Mouse (Mus musculus): ENCODE data around the gene Actl6a.
A peak's percentile ranks its signal among the peaks of the same experiment; 100 is the strongest.
"Not testable (repeated sequence)": the region's sequence is repeated elsewhere in the genome, so short reads cannot be mapped to it uniquely, and the experiment has no call there.

The Actl6a gene

DNA sequence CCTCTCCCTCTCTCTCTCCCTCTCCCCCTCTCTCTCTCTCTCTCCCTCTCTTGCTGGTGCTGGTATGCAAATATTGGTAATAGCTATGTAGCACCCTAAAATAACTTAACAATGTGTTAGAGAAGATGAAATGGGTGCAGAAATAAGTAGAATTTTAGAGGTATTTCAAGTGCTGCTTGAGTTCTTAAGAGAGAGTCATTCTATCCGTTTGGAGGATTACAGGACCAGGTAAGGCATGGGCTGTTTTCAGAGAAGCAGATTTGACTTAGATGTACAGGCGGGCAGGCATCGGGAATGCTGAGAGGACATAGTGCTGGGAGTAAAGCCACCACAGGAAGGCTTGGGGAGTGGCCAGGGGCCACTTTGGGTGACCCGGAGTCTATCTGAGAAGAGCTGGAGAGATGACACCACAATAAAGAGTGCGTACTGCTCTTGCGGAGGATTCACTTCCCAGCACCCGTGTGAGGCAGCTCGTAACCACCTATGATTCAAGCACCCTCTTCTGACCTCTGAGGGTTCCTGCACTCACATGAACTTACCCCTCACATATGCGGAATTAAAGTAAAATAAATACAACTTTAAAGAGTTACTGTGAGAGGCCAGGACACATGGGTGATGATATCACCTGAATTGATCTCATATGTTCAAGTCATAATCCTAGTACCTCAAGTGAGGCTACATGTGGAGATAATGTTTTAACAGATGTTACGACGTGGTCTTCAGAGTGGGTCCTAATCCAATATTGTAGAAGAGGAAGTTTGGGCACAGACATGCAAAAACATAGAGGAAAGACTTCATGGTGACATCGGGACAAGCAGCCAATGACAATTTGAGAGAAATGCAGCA lies 11.1 kb upstream of the Actl6a start:
- DNase-seq (ENCODE audit: low read depth) = no peak

DNA sequence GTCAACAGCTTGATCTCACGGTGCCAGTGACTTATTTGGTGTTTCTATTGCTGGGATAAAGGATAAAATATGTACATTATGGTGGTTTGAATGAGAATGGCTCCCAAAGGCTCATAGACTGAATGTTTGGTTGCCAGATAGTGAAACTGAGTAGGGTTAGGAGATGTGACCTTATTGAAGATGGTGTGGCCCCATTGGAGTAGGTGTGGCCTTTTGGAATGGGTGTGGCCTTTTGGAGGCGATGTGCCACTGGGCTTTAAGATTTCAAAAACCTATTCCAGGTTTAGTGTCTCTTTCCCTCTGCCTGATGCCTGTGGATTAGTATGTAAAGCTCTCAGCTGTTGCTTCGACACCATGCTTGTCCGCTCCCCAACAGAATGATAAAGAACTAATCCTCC lies 10.5 kb upstream of the Actl6a start:
- no peak for DNase-seq (ENCODE audit: low read depth)

DNA sequence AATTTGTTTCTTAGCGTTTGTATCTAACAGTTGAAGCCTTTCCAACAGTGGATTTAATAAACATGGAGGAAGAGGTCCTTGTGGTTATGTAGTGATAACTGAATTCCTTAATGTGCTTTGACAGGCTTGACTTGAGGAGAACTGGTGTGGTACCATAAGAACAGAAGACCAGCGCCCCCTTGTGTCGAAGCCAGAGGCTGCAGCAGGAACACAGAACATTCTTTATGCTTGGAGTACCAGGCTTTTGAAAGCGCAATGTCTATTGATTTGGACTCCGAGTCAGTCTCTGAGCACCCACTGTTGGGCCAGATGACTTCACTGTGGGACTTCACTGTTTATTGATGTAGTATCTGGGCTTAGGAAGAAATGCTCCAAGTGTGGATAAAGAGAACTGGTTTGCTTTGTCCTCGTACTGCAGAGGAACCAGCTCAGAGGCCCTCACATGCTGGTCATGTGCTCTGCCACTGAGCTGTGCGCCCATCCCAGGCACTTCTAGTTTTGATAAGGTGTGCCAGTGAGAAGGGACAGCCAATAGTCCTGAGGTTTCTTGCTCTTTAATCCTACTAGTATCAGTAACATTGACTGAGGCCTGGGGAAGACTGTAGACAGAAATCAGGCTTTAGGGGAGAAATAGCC lies 7.8 kb upstream of the Actl6a start:
- DNase-seq (ENCODE audit: low read depth) = peak; percentile 87

DNA sequence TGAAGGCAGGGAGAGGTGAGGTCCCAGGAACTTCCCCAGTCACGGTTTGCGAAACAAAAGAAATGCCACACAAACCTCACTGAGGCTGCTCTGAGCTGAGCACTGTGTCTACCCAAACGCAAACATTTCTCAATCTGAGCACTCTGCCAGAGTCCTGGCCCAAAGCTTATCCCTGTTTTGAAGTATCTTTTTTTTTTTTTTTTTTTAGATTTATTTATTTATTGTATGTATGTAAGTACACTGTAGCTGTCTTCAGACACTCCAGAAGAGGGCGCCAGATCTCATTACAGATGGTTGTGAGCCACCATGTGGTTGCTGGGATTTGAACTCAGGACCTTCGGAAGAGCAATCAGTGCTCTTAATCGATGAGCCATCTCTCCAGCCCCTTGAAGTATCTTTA lies 2.1 kb upstream of the Actl6a start:
- DNase-seq (ENCODE audit: low read depth) = not testable (repeated sequence)

DNA sequence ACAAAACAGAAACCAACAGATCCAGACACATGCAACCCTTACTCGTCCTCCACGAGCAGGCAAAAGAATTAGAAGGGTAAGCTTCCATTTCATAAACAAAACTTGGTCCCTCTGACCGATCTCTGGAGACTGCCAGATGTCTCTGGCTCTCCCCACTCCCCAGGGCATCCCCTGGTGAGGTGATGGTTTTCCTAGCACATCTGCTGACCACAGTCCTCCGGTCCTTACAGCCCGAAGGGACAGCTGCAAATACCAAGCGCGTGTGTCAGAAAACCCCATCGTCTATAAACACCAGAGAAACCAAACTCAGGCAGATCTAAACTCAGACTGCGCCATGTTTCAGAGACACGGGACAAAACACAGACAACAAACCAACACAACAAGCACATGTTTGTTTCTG lies 1.5 kb upstream of the Actl6a start:
- DNase-seq (ENCODE audit: low read depth) = not testable (repeated sequence)

DNA sequence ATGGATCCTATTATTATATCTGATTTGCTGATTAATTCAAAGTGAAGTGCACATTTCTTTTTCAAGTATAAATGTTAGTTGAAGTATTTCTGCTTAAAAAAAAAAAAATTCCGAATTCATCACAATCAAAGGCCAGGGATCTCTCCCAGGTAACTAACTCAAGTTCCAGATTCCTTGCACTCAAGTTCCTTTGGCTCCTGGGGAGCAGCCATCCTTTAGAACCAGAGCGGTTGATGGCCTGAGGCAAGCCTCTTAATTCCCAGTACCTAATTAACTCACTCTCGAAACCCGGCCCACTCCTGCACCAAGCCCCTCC lies 1.9 kb downstream of the Actl6a start:
- DNase-seq (ENCODE audit: low read depth) = no peak

DNA sequence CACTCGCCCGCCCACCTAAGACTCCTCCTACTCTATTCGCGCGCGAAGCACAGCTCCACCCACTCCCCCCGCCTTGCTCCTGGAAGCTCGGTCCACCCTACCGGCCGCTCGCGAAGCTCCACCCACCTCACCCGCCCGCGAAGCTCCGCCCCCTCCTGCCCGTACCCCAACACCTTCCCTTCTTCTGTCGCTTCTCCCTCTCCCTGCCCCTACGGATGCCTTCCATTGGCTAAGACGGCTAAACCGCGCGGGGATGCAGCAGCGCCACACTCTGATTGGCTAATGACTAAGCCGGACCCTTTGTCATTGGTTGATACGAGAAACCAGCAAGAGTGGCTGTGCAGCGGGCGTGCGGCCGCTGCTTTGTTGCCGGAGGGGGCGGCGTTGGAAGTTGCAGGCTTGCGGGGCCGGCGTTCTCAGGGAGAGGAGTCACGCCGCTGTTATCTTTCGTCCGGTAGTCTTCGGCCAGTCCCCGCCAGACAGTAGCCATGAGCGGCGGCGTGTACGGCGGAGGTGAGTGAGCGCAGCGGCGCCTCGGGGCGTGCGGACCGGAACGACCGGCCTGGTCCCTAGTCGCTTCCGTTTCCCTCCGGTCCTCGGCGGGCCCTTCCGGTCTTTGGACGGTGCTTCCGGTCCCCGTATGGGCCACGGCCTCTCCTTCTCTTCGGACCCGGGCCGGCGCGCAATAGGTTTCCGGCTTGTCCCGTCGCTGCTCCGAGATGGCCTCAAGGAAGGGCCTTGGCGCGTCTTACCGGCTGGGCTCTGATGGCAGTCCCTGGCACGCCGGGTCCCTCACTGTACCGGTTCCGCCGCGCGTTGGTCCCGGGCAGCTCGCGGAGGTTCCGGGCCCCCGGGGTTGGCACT lies 2.5 kb downstream of the Actl6a start:
- peak; percentile 99 for DNase-seq (ENCODE audit: low read depth)

DNA sequence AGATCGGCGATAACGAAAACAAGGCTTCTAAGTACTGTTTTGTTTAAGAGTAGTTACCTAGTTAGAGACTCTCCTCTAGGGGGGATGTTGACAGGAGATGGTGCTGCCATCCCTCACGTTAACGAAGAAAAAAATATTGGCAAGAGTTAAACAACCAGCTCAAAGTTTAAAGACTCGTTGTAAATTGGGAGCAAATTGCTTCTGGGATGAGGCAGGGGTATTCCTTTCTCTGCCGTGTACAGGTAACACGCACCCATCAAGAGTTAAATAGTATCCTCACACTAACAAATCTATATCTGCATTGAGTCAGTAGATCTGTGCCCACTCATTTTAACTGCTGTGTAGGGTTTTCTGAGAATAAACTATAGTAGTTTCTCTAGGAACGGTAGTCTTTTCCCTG lies 3.3 kb downstream of the Actl6a start:
- DNase-seq (ENCODE audit: low read depth) = no peak

DNA sequence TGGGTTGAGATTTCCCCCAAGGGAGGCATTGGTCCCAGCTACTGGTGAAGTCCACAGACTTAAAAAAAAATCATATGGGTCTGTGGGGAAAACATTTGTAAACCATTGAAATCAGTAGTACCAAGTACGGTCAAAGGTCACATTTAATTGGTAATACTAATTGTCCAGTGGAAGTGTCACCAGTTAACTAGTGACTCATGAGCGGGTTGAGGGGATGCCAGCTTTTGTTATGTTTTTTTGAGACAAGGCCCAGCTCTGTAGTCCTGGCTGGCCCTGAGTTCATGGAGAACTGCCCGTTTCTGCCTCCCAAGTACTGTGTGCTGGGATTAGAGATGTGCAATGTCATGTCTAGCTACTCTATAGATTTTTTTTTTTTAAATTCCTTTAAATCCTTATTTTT lies 7.6 kb downstream of the Actl6a start:
- no peak for DNase-seq (ENCODE audit: low read depth)

DNA sequence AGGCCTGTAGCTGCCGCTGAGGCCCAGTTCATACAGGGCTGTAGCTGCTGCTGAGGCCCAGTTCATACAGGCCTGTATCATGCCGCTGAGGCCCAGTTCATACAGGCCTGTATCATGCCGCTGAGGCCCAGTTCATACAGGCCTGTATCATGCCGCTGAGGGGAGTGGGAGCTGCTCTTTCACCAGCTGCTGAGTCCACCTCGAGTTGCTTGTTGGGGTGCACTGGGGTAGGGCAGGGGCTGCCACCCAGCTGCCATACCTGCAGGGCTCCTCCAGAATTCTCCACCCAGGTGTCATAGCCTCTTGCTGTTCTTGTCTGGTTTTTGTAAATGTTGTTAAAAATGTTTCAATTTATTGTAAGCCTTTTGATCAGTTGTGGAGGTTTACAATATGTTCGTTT lies 11.3 kb downstream of the Actl6a start:
- DNase-seq (ENCODE audit: low read depth) = not testable (repeated sequence)

DNA sequence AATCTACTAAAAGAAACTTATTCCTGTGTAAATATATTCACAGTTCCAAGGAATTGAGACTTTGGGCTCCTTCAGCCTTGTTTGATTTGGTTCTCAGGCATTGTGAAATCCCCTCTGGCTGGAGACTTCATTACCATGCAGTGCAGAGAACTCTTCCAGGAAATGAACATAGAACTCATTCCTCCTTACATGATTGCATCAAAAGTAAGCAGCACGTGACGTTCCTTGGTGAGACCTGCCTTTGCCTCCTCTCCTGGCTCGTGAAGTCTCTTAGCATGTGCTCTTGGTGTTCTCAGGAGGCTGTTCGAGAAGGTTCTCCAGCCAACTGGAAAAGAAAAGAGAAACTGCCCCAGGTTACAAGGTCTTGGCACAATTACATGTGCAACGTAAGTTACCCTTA lies 12.2 kb downstream of the Actl6a start:
- DNase-seq (ENCODE audit: low read depth) = no peak

DNA sequence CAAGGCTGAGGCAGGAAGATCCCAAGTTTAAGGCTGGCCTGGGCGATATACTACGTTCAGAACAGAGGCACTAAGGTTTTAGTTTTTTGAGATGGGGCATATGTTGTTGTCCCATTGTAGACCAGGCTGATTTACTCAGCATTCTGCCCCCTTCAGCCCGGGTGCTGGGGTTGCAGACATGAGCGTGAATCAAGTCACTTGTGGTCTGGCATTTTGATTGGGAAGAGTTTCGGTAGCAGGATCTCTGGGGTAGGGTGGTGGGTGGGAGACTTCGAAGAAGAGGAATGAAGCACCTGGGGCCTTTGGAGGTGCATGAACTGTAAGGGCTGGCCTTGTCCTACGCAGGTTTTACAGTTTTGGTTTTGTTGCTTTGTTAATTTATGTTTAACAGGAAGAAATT lies 18.1 kb downstream of the Actl6a start:
- DNase-seq (ENCODE audit: low read depth) = no peak

DNA sequence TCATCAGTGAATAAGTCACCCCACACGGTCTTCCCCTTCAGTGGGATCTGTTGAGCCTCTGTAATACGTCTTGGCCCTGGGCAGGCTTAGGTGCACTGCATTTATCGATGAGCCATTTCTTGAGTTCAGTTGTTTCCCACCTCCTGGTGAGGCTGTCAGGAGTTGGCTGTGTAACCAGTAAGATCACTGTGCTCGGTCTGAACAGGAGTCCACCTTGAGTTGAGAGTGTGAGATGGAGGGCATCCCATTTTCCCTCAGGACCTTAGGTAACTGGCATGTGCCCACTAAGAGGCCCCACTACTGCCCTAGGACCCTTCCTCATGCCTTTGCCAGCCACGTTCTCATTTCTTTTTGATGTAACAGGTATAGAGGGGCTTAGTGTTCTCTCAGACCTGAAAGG lies 19.9 kb downstream of the Actl6a start:
- no peak for DNase-seq (ENCODE audit: low read depth)

DNA sequence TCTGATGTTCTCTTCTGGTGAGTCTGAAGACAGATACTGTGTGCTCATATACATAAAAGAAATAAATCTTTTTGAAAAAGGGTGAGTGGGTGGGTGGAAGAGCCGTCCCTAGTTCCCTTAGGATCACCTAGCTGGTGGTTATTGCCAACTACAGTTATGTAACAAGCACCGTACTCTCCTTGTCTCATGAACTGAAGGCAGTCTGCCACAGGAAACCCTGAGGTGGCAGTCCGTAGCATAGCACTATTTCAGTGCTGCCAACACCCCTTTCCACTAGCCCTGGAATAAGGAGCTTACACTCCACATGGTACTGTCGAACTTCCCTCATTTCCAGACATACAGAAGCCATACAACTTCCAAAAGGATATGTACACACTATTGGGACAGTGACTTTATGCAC lies 21.8 kb downstream of the Actl6a start:
- DNase-seq (ENCODE audit: low read depth) = no peak

DNA sequence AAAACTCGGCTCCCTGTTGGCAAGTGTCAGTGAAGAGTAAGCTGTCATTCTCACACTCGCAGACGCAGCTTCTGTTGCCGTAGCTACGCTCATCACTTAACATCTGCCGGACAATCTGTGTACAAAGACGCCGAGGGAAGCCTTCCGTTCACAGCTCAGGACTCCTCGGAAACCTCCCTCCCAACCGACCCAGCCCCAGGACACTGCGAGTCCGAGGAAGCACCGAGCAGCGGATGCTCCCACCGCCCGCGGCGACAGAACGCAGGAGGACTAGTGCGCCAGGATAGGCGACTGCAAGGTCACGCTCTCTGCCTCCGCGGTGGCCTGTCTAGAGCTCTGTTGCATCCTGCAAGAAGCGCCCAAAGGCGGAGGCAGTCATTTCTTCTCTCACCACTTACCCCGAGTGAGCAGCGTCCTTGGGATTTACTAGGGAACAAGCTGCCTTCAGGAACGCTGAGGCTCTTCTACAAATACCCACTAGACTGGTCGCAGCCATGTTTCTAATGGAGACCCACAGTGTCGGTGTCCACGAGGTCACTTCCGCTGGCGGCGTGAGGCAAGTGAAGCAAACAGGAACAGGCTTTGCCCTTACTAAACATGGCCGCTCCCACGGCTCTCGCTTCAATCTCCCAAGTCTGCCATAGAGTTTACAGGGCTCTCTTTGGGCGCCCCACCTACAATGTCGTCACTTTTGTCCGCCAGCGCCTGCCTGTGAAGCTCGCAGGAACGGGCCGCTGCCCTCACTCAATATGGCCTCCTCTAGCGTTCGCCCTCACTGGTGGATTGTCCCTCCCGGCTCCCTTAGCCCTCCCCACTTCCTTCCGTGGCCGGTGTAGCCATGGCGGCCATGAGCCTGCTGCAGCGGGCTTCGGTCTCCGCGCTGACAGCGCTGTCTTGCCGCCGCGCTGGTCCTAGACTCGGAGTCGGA lies 30.4 kb downstream of the Actl6a start, which contains the start of gene Ndufb5:
TSS of gene Ndufb5 (plus strand) at position 747 of the 928 bp plus-strand sequence.
- peak; percentile 99 for DNase-seq (ENCODE audit: low read depth)

DNA sequence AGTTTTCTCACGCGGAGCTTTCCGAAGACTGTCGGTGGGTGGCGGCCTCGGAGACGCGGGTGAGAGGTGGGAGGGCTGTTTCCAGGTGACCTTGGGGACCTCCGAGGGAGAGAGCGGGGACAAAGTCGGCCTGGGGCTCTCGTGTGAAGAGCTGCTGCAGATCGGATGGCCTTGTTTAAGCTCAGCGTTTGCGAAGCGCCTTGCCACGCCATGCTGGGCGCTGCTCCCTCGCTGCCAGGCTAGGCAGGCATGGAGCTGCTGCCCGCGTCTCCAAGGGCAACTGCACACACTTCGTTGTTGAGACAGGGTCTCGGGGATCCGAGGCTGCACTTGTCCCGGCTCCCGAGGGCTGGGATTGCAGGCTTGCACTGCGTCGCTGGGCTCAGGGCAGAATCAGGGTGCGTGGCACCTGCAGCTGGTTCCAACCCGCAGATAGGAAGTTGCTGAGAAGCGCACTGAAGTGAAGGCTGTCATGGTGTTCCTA lies 31.1 kb downstream of the Actl6a start, which contains the start of gene Mrpl47:
TSS of gene Mrpl47 (minus strand) at position 434 of the 484 bp plus-strand sequence.
- no peak for DNase-seq (ENCODE audit: low read depth)

DNA sequence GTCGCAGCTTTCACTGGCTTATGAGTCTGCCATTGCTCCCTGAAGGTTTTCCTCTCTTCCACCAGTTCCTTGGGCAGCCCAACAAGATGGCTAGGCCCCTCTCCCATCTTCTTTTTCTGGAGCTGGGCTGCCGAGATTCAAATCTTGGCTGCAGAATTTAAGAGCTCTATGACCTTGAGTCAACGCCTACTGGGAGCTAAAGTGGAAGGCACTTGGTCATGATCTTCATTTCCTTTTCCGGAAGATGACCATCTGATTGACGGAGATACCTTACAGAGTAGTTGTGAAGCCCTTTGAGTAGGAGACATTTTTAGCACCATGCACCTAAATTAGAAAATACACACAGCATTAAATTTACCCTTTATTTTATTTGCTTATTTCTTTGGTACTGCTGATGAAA lies 32.5 kb downstream of the Actl6a start:
- DNase-seq (ENCODE audit: low read depth) = no peak

DNA sequence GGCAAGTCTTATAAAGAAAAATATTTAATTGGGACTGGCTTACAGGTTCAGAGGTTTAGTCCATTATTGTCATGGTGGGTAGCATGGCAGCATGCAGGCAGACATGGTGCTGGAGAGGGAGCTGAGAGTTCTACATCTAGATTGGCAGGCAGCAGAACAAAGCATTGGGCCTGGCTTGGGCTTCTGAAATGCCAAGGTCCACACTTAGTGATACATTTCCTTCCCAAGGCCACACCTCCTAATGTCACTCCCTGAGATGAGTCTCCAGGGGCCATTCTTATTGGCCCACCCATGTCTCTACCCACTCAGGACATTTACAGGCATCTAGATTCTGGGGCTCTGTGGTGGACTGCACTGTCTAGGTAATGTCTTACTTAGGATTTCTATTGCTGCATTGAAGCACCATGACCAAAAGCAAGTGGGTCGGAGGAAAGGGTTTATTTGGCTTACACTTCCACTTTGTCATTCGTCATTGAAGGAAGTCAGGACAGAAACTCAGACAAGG lies 36.2 kb downstream of the Actl6a start:
- DNase-seq (ENCODE audit: low read depth) = no peak

DNA sequence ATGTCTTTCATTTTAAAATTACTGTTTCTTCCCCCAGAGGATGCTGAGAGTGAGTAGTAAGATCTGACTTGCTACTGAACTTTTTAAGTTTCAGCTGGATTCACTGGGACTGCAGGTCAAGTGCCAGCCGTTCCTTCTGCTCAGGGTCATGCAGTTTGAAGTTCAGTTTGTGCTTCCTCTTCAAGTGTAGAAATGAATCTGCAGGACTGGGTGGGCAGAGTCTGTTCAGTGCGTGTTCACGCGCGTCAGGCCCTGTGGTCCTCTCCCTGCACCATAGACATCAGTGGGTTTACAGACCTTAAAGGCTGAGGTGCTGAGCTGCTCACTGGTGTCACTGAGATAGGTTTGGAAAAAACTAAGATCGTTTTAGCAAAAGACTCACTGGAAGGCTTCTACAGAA lies 38.9 kb downstream of the Actl6a start:
- no peak for DNase-seq (ENCODE audit: low read depth)

DNA sequence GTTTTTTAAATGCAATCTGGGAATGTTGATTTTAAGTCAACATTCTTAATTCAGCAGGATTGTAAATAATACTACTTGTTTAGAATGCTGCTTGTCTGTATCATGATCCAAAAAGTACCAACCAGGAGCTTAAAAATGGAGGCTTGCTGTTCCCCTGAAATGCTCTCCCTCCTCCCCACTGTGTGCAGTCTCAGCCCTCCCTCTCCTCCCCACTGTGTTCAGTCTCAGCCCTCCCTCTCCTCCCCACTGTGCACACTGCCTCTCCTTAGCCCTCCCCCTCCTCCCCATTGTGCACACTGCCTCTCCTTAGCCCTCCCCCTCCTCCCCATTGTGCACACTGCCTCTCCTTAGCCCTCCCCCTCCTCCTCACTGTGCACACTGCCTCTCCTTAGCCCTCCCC lies 39.3 kb downstream of the Actl6a start:
- not testable (repeated sequence) for DNase-seq (ENCODE audit: low read depth)

DNA sequence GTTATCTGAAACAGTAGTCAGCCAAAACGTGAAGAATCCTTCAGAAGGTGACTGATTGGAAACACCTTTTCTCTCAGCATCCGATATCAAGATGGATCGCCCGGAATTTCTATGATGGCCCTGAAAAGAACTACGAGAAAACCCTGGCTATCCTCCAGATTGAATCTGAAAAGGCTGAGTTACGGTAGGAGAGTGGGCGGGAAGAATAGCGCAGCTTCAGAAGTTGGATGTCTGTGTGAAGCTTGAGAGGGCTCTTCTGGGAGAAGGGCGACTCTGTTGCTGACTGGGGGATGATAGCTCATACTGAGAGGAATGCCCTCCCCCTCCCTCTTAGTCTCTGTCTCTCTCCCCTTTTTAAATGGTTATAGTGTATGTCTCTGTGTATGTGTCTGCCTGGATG lies 42.3 kb downstream of the Actl6a start:
- no peak for DNase-seq (ENCODE audit: low read depth)
